Mouse (Mus musculus): ENCODE measurements around the gene Cd99l2.

The Cd99l2 gene

DNA sequence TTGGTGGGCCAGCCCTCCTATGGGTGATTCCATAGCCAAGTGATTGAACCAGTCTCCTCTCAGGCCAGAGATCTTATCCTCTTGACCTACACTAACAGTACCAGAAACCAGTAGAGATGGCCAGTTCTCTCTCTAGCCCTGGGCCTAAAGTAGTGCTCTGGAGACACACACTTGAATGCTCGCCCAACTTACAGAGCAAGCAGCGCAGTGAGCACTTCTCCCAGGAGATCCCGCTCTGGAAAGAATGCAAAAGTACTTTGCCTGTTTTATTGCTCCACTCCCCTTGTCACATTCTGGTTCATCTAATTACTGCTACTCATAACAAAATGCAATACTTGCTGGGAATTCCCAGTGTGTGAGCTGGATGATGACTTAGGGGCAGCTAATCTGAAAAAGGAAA, 25.2 kb downstream of the Cd99l2 start:
- DNase-seq: no peak

DNA sequence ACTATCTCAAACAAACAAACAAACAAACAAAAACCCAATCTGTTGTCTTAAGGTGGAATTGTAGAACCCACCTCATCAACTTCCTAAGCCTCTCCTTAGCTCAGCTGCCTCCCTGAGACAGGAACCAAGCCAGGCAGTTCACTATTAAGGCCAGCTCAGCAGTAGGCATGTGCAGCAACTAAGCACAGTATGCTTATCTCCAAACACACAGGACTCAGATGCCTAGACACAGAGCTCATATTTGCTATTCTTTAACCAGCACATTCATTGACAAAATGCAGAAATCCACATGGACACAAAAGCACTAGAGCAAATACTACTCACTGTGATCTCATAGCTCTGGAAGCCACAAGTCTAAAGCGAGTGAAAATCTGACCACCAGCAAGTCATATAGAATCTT, 27.2 kb downstream of the Cd99l2 start:
- no peak for DNase-seq

- DNase-seq: no peak
These were observed 28.4 kb downstream of the Cd99l2 start for GRCm38 (mm10) chrX:71464138-71464826.

- no peak for DNase-seq
These were observed 36.4 kb downstream of the Cd99l2 start for GRCm38 (mm10) chrX:71456078-71456737.

- DNase-seq: no peak
These were observed 49.7 kb downstream of the Cd99l2 start for GRCm38 (mm10) chrX:71442916-71443315.

- no peak for DNase-seq
These were observed 53.2 kb downstream of the Cd99l2 start for GRCm38 (mm10) chrX:71439473-71439872.

DNA sequence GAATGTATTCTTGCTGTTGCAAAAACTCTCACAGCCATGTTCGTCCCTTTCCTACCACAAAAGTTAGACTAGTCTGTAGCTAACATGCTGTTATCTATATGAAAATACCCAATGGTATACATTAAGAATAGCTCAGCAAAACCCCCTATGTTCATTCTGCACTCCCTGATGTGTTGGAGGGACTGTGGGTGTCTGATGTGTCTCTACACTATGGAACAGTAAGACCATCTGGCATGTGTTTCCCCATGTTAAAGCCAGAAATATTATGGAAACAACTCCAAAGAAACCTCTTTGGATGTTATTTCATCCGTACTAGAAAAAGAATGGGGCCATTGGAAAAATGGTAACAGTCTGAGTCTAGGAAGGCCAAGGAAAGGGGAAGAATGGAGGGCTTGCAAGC, 57.1 kb downstream of the Cd99l2 start:
- no peak for DNase-seq

DNA sequence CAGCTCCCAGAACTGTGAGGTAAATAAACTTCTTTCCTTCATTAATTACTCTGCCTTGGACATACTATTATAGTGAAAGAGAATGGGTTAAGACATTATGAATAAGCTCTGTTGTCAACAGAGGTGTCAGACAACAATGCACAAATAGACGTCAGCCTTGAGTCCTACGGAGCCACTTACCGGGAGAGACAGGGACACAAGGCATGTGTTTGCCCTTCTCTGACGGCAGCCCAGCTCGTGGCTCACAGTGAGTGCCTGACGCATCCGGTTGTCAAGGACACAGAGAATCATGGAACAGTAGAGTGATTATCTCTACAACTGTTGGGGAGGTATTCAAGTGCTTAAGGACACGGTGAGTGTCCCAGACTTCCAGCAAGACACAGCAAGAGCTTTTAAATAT, 57.8 kb downstream of the Cd99l2 start:
- no peak for DNase-seq

DNA sequence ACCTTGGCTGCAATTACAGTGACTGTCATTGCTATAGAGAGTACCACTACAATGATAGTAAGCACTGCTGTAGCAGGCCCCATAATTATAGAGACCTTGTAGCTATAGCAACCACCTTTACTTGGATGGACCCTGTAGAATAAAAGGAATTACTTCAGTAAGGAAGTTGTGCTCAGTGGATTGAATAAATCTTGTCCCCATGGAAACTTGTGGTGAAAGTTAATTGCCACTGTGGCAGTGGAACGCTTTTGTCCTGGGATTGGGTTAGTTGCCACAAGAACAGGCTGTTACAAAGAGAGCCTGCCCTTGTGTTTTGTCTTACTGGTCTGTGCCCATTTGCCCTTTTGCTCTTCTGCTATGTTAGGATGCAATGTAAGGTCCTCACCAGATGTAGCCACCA, 58.2 kb downstream of the Cd99l2 start:
- no peak for DNase-seq

DNA sequence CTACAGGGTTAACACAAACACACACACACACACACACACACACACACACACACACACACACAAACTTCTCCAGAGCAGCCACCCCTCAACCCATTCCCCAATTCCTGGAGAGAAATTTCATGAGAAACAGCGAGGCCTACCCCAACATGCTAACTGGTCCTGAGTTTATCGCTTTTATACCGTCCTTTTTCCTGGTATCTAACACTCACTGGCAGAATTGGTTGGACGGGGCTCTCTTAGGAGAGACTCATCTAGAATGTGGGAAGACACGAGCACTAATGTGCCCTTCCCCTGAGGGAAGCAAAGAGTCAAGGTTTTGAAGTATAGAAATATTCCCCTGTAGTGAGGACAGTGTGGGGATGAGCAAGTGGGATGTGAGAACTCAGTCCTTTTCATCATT, 61.7 kb downstream of the Cd99l2 start:
- no peak for DNase-seq

DNA sequence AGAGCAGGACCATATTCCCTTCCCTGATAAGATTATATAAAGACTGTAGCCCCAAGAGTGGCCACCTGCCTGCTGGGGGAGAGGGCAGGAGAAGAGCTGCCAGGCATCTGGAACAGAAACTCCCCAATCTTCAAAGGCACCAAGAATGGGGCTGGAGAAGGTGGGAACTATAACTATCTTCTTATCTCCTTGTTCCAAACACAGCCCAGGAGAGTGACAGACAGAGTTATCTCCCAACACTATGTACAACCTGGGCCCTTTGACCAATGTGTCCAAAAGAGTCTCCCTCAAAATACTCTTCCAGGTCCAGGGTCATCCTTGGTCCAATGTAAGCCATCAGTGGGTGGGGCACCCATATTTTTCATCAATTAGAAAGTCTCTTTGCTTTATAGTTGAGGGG, 65.2 kb downstream of the Cd99l2 start:
- DNase-seq: no peak

- DNase-seq: peak; percentile 77 to 81
These were observed 66.7 kb downstream of the Cd99l2 start for GRCm38 (mm10) chrX:71425746-71426519.

DNA sequence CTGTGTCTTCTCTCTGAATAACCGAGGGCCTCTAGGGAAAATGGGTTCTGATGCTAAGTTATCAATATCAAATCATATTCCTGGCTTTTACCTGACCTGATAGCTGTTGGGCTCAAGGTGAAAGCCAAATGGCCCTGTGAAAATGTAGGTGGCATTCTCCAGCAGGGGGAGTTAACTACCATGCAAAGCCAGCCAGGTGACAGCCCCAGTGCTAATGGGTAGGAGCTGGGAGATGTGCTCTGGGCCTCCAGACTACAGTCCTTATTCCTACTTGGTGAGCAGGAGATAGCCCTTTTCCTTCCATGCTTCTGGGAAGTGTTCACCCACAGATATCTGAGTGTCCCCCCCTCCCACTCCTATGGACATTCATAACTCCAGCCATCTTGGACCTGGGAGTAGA, 67.8 kb downstream of the Cd99l2 start:
- DNase-seq: peak in 1 of 2 experiments; percentile 2

- DNase-seq: no peak
These were observed 79.0 kb downstream of the Cd99l2 start for GRCm38 (mm10) chrX:71413616-71414015.

GRCm38 (mm10) chrX:71412776-71413175, 79.9 kb downstream of the Cd99l2 start:
- DNase-seq: no peak

GRCm38 (mm10) chrX:71408386-71408785, 84.3 kb downstream of the Cd99l2 start:
- DNase-seq: no peak

GRCm38 (mm10) chrX:71406290-71406689, 86.4 kb downstream of the Cd99l2 start:
- DNase-seq: no peak

GRCm38 (mm10) chrX:71396326-71396725, 96.3 kb downstream of the Cd99l2 start:
- no peak for DNase-seq

- DNase-seq: peak; percentile 27 to 36
These were observed 111.1 kb downstream of the Cd99l2 start for GRCm38 (mm10) chrX:71381571-71381970.

GRCm38 (mm10) chrX:71378435-71378834, 114.2 kb downstream of the Cd99l2 start:
- DNase-seq: peak in 1 of 2 experiments; percentile 2

DNA sequence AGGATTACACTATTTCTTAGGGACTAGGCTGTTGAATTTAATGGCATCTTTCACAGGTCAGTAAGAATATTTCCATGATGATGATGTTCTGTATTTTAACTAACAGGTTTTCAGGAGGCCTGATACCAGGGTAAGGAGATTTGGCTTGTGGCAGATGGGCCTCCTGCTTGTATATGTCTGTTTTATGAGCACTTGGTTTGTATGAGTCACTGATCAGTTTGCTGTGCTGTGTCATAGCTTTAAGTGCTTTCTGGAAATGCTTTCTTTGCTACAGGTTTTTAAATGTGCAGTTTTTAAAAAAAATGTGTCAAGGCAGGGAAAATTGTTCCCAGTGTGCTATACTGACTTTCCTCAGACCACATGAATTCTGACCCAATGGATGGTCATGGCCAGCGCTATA, 115.9 kb downstream of the Cd99l2 start:
- no peak for DNase-seq
